Mouse (Mus musculus) forelimb bud, embryonic 11.5 days (tissue): Measurements from ENCODE around the gene Gm12258.
"Not testable (repeated sequence)": the region's sequence is repeated elsewhere in the genome, so short reads cannot be mapped to it uniquely, and the experiment has no call there.

Experiments used
- DNase-seq: peaks from one replicate; pipeline ENCODE4 v3.0.0-alpha.2; 2012; ENCODE audit warnings: low read depth, low spot score

The Gm12258 gene

DNA sequence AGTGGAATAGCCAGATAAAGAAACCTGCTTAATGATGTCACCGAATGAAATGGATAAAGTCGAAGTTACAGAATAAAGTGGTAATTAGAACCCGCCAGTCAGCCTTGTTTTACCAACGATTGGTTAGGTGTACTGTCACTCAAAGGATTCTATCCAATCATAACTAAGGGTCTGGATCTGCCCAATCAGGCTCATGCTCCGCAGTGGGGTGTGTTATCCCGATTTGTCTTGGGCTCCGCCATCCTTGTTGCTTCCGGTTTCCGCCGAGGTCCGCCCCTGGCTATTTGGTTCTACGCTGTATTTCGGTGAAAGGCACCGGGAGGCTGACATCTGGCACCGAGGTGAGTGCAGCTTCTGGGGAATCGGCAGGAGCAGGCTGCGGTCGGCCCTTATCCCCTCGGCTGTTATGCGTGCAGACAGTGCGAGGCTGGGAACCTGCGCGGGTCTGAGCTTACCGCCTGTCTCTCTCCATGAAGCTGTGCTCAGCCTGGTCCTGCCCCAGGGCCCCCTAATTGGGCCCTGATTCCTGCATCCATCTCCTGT is at the start of gene Gm12258:
Gene Gm12258 (plus strand): TSS at position 240 of the 543 bp plus-strand sequence.
- DNase-seq: peak; percentile 100

DNA sequence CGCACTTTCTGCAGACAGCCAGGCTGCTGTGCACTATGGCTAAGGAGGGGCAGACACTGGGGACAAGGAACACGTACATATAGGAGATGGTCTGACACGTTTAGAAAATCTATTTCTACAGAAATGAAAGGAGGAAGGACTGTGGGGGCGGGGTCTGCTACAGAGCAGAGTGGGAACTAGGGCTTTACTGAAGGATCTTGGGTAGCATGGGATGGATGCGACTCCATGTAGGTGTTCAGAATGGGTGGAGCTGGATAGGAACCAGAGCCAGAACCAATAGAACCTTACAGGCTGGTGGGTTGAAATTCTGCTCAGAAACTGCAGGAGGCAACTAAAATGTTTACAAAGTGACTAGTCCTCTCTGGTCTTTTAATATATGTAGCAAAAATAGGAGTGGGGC is 47.2 kb upstream of the Gm12258 start:
- DNase-seq: no peak

DNA sequence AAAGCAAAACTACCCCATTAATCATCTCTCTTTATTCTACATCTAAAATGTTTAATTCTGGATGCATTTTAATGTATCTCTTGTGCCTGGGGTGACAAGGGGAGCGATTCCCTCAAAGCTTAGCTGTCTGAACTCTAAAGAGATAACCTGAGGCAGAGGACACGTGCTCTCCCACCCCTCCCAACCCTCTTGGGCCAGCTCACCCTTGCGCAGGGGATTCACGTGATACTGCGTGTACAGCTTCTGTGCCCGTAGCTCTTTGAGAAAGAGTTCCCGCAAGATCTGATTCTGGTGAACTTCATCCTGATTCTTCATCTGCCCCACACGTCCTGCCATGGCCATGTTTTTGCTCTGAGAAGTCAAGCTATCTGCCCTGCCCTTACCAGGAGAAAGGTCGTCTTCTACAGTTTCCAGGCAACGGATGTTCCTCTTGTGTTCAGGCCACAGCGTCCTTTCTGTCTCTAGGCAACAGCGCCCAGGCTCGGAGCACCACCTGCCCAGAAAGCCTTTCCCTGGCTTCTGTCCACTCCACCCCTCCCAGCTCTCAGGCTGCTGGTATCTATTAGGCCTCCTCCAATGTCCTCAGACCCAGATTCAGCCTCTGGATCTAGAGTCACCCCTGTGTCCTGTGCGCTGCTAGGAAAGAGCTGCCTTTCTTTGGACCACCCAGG is 45.3 kb upstream of the Gm12258 start, which contains the start of gene Fam183b:
Gene Fam183b (minus strand): TSS at position 403 of the 671 bp plus-strand sequence.
- peak; percentile 7 for DNase-seq

DNA sequence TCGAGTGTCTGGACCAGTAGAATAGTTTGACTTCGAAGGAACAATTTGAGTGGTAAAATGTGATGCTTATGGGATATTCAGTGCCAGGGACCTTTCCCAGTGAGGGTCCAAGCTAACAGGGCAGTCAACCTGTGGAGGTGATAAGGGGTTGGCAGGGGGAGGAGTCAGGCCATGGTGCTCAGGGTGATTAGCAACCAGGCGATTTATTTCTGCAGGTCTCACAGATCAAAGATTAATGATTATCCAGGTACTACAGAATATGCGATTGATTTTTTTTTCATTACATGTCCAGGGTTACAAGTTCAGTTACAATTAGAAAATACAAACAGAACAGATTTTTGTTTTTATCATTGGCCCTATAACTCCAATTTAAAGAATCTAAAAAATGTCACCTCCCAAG is 43.1 kb upstream of the Gm12258 start:
- no peak for DNase-seq

DNA sequence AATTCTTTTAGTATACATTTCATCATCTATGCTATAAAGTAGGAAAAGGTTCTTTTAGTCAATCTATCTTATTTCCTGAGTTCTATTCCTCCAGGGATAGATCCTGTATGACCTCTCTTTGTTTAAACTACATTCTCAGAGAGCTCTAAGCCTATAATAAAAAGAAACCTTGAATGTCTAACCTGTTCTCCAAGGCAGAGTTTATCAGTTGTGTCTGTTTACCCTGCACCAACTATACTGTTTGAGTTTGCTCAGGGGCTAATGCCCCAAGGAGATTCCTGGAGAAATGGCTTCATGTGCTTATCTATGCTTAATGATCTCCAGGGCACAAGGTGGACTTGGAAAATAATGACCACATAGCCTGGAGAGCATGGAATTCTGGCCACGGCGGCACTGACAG is 42.6 kb upstream of the Gm12258 start:
- DNase-seq: no peak

DNA sequence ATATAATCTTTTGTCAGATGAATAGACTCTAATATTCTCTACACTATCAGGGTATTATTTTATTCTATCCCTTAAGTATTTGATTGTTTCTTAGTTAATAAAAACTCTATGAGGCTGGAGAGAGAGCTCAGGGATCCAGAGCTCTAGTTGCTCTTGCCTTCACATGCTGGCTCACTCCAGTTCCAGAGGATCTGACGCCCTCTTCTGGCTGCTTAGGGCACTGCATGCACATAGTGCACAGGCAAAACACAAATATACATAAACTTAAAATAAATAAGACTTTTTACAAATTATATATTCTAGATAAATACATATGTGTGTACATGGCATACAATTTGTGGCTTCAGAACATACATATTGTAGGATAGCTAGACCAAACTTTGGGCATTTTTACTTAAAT is 35.0 kb upstream of the Gm12258 start:
- no peak for DNase-seq

DNA sequence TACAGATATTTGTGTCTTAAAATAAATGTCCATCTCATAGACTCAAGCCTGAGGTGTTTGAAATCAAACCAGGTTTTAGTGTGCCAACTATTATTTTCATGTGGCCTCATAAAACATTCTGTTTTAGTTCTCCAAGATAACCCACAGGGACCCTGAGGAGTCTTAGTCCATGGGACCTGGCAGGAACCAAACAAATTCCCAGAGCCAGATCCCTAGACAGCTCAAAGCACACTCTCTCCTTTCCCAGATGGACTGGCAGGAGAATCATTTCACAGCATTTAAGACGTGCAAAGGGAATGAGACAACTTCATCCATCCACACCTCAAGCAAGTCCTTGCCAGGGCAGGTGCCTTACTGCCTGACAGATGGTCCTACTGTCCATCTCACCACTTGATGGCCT is 32.3 kb upstream of the Gm12258 start, which contains the start of gene Olfr313:
Gene Olfr313 (plus strand): TSS at position 301 of the 400 bp plus-strand sequence.
- not testable (repeated sequence) for DNase-seq

DNA sequence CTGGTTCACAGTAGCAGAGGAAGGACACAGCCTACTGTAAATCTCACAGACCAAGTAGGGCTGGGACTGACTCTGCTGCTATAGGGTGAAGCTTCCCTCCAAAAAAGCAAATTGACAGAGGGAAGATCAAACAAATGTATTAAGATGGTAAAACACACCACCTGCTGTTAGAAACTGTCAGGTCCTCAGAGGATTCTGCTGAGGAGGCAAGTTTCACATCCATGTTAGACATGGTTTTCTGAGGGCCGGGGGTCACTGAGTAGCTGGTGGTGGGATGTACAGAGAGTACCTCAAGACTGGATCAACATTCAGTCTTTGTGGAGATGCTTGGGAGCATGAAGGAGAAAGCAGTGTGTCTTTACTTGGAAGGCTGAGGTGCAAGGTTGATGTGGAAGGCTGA is 31.3 kb upstream of the Gm12258 start:
- no peak for DNase-seq

DNA sequence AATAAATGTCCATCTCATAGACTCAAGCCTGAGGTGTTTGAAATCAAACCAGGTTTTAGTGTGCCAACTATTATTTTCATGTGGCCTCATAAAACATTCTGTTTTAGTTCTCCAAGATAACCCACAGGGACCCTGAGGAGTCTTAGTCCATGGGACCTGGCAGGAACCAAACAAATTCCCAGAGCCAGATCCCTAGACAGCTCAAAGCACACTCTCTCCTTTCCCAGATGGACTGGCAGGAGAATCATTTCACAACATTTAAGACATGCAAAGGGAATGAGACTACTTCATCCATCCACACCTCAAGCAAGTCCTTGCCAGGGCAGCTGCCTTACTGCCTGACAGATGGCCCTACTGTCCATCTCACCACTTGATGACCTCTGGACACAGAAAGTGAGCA is 18.0 kb upstream of the Gm12258 start, which contains the start of gene Olfr312:
Gene Olfr312 (plus strand): TSS at position 301 of the 400 bp plus-strand sequence.
- DNase-seq: not testable (repeated sequence)

DNA sequence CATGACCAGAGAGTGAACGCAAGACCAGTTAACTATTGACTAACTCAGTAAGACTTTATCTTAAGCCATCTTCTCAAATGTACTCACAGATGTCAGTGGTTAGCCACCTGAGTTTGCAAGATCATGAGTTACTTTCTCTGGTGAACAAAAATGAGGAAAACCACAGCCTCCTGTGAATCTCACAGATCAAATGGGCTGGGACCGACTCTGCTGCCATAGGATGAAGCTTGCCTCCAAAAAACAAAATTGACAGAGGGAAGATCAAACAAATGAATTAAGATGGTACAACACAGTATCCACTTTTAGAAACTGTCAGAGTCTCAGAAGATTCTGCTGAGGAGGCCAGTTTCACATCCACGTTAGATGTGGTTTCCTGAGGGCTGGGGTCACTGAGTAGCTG is 17.2 kb upstream of the Gm12258 start:
- no peak for DNase-seq

DNA sequence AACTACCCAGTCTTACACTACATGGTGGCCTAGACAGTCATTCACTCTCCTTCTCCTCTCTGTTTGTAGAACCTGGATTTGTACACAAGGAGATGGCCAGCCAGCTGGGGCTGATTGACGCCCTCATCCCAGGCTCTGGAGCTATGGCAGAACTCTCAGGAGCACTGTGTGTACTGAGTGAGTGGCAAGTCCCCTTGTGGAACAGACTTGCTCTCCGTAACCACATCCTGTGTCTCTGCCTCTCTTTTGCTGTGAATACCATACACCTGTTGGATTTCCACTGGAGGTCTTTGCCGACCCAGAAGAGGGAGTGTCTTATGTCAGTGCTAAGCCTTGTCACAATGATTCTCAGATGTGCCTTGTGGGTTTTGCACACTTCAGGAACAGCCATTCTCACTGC is 14.4 kb upstream of the Gm12258 start:
- DNase-seq: not testable (repeated sequence)

DNA sequence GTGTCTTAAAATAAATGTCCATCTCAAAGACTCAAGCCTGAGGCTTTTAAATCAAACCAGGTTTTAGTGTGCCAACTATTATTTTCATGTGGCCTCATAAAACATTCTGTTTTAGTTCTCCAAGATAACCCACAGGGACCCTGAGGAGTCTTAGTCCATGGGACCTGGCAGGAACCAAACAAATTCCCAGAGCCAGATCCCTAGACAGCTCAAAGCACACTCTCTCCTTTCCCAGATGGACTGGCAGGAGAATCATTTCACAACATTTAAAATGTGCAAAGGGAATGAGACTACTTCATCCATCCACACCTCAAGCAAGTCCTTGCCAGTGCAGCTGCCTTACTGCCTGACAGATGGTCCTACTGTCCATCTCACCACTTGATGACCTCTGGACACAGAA is 8.0 kb upstream of the Gm12258 start, which contains the start of gene Olfr311:
Gene Olfr311 (plus strand): TSS at position 301 of the 400 bp plus-strand sequence.
- not testable (repeated sequence) for DNase-seq

DNA sequence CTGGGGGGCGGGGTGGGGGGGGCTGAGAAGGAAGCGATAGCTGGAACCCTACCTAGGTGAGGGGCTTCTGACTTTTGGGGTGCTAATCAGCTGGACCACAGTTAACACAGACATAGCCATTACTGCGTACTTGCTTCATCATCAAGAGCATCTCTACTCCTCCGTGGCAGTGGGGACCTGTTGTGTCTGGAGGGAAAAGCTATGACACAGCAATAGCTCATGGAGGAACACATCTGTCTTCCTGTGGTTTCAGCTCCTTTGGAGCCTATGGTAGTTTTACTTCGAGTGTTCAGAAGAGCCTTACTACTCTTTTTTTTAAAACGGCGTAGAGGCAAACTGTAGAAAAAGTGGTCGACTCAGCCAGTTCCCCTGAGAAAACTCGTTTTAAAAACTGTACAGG is 678 bp downstream of the Gm12258 start:
- no peak for DNase-seq

DNA sequence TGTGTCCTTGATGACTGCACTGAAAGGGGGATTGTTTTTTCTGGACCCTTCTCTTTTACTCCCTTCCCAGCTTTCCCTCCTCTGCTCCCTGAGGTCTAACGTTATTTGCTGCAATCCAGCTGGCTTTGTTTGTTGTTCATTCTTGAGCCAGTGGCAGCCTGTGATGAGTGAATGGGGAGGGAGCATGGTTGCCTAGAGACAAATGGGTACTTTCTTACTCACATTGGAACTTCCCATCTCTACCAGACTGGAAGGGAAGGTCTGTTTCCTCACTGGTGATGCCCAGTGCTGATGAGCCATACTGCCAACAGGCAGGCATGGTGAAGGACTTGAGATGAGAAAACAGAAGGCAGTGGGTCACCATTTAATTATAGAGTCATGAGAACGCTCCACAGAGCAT is 2.8 kb downstream of the Gm12258 start:
- no peak for DNase-seq

DNA sequence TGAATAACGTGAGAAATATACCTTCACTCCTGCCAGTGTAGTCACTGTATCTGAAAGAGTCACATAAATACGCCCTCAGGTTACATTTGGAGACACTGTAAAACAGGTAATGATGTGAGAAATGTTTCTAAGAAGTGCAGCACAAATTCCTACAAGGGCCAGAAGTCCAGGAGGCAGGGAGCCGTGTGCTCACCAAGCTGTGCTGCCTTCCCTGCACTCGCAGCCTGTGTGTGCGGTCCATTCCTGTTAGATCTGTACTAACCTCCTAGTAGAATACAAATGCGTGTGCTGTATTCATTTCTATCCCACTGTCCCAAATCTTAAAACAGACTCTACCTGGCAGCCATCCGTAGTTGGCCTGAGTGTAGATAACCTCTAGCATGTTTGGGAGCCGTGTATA is 13.8 kb downstream of the Gm12258 start:
- DNase-seq: no peak

DNA sequence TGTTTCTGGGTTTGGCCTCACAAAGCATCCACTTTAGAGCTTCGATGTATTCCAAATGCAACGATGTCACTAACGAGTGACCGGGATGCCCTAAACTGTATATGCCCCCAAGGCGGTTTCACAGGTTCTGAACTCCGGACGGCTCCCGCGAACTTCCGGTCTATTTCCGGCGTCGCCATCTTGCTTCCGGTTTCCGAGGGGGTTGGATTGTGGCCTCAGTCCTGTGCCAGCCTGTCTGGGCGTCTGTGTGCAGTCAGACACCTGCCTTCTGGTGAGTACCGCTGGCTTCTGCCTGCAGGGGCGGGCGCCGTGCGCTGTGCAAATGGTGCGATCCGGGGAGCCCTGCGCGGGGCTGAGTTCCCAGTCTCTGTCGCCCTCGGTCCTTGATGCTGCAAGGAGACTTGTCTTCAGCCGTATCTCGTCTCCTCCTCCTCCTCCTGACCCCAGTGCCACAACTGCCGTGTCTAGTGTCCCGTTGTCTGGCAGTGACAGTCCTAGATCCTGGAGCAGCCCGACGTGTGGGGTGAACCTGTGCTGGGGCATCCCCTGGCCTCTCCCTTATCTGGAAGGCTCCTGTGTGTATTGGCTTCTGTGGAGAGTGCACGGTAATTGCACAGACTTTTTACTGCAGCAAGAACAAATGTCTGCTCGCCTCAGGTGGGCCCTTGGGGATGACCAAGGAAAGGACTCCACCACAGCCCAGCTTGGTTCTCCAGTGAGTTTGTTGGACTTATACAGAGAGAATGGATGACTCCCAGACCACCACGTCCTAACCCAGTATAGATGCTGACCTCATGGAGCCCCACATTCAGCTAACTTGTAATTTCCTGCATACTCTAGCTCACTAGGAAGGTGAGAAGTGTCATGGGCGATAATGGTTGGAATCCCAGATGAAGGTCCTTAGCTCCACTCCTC is 20.3 kb downstream of the Gm12258 start, which contains the start of gene 2810021J22Rik:
Gene 2810021J22Rik (plus strand): TSS at position 178 of the 915 bp plus-strand sequence.
- peak; percentile 81 for DNase-seq

DNA sequence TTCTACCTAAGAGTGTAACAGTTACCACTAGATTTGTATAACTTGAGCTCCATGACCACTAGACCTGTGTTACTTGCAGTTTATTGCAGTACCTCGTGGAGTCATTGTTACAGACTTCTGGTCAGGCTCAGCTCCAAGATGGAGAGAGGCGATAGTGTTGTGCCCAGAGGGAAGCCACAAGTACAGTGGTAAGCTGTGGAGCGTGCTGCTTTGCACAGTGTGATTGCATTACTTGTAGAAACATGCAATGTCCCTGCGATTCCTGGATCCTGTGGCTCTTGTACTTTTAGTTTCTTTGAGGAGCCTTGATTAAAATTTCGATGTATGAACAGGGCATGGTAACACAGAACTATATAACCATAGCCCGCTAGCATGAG is 21.0 kb downstream of the Gm12258 start:
- DNase-seq: no peak

DNA sequence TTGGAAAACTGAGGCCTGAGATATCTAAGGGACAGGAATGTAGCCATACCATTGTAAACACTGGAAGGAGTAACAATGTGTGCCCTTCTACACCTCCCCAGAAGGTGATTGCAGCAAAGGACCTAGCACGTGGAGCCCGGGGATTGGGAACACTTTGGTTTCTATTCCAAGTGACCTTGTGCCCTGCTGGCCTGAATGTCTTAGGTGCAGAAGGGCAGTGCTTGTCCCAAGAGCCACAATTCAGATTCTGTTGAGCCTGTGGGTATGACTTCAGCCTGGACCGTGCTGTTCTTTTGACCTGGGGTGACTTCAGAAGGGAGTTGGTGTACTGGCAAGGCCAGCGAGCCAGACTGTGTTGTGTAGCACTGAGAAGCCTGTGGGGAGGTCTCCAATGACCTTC is 24.0 kb downstream of the Gm12258 start:
- DNase-seq: no peak

DNA sequence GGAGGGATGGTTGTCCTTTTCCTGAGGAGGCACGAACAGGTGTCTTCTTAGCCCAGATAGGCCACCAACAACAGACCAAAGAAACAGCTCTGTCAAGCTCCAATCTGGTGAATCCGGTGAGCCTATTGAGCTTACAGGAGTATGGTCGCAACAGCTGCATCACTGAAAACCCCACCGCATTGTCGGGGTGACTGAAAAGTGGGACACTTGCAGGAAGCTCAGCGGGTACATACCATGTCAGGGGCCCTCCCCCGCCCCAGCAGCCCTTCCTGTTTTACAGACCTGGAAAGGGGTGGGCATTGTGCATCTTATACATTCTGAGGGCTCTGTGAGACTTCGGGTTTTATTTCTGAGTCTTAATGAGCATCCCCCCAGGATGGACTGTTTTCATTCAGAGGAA is 36.8 kb downstream of the Gm12258 start:
- DNase-seq: no peak

DNA sequence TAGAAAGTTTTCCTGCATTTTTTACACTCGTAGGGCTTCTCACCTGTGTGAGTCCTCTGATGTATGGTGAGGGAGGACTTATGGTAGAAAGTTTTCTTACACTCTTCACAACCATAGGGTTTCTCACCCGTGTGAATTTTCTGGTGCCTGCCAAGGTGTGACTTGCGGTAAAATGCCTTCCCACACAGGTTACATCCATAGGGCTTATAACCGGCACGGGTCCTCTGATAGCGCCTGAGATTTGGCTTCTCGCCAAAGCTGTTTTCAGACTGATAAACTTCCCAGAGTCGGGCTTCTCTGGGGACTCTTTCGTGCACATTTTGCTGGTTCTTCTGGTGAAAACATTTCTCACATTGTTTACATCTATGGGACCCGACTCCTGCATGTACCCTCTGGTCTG is 43.6 kb downstream of the Gm12258 start:
- DNase-seq: no peak

DNA sequence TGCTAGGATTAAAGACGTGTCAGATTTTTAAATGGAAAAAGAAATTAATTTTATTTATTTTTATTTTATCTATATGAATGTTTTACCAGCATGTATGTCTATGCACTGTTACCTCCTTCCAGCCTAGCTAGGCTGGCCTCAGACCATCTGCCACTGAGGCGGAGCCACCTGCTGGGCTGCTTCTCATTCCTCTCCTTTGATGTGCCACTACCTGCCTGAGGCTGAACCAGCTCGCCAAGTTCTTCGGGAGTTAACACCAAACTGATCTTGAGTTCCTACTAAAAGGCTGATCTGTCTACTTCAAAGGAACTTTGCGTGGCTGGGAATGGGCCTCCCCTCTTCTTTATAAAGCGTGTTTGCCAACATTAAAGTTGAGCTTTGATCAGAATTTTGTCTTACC is 47.5 kb downstream of the Gm12258 start:
- no peak for DNase-seq

DNA sequence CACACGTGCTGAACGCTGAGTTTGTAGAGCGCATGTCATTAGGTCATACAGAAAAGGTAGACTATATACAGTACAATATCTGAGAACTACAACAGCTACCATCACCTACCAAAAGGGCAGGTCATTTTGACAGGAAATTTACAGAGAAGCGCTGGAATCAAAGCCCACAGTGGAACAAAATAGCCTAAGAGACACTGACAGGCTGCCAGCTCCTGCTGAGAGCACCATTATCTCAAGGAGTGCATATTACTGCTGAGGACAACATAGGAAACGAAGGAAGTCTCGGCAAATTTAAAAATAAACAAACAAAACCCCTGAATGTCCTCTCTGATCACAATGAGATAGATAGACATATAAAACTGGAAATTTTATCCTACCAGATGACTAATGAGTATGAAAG is 50.5 kb downstream of the Gm12258 start:
- DNase-seq: no peak
